9 mouse cellular contexts compared by ENCODE assay signal in genomic region chr6:120114698-120115097, GRCm38 (mm10). TPM values are rescaled to one million over a fixed set of nuclear protein-coding genes. Genes with fewer than 3 reads are reported as not detected.
DNase-seq lines count a peak whose midpoint lies in the region; ATAC-seq and TF ChIP-seq lines count a peak whose summit lies in the region.
"Had no signal": no experiment of that assay in that cellular context is flagged by ENCODE, and none has a peak within 500 bp of the region (broad histone marks: within the 10 kb centered on the region; RNA-seq: fewer than 3 reads in every experiment).

No protein-coding gene starts in this region.

- TF ChIP-seq CTCF in embryonic fibroblast, embryonic 13.5 days (IDR thresholded peaks at IDR 0.05; ENCODE audit: borderline replicate concordance, insufficient read depth, low read length): no peak

- no peak for DNase-seq in midbrain, embryonic 10.5 days (ENCODE audit: low spot score)
- DNase-seq in heart, postnatal 4 days: peak; percentile 87
- DNase-seq in left cerebral cortex, postnatal 4 days: peak; percentile 15
- peak; percentile 34 for DNase-seq in ovary, postnatal 36 days (ENCODE audit: low spot score)
- DNase-seq in natural killer cell, adult 2 months (ENCODE audit: low spot score in 2 of 2): no peak
- DNase-seq: liver, embryonic 13.5 days had no signal

- TF ChIP-seq POLR2A in embryonic fibroblast, embryonic 13.5 days (IDR thresholded peaks at IDR 0.05; ENCODE audit: low read depth, low read length): no peak

- H3K27me3 ChIP-seq in midbrain, embryonic 10.5 days (ENCODE audit: low read depth, poor library complexity, severe bottlenecking): no peaks in the 10 kb centered on the region
- no peaks in the 10 kb centered on the region for H3K27me3 ChIP-seq in midbrain, embryonic 15.5 days (replicated peaks)
- H3K27me3 ChIP-seq: liver, embryonic 13.5 days had no signal

- intact Hi-C loops in left cerebral cortex, postnatal 4 days (cut with DNase I): loop anchor here (10.0 kb wide), 1 partner anchor 50 kb away; no protein-coding TSS in a partner anchor

- H3K36me3 ChIP-seq in midbrain, embryonic 10.5 days: no peaks in the 10 kb centered on the region
- no peaks in the 10 kb centered on the region for H3K36me3 ChIP-seq in midbrain, embryonic 15.5 days (replicated peaks)
- H3K36me3 ChIP-seq: liver, embryonic 13.5 days had no signal

- H3K4me1 ChIP-seq in midbrain, embryonic 10.5 days: peaks cover 32% of the 10 kb centered on the region
- H3K4me1 ChIP-seq in midbrain, embryonic 15.5 days: peaks cover 10% of the 10 kb centered on the region
- H3K4me1 ChIP-seq in embryonic fibroblast, embryonic 13.5 days (ENCODE audit: control insufficient read depth, insufficient read depth, low read length): peaks cover 21% of the 10 kb centered on the region

- H3K27ac ChIP-seq in midbrain, embryonic 10.5 days (replicated peaks): 0 out of 2 replicates have a peak overlapping the region, but pooled peaks have one; percentile 0
- no peak overlapping the region for H3K27ac ChIP-seq in midbrain, embryonic 15.5 days
- peak overlapping the region; percentile 72 for H3K27ac ChIP-seq in embryonic fibroblast, embryonic 13.5 days (ENCODE audit: insufficient read depth, low read length)
- H3K27ac ChIP-seq: liver, embryonic 13.5 days had no signal

- H3K4me2 ChIP-seq in midbrain, embryonic 15.5 days: no peak overlapping the region
- H3K4me2 ChIP-seq: liver, embryonic 13.5 days had no signal

- no peak overlapping the region for H3K4me3 ChIP-seq in midbrain, embryonic 10.5 days
- no peak overlapping the region for H3K4me3 ChIP-seq in midbrain, embryonic 15.5 days
- H3K4me3 ChIP-seq in embryonic fibroblast, embryonic 13.5 days (ENCODE audit: insufficient read depth, low read length): no peak overlapping the region
- H3K4me3 ChIP-seq: liver, embryonic 13.5 days had no signal

- no peak for ATAC-seq in midbrain, embryonic 15.5 days (replicated peaks)
- no peak for ATAC-seq in megakaryocyte progenitor cell, adult 5-6 weeks (replicated peaks; ENCODE audit: poor library complexity)

- 23% methylated on average over 7 of the region's 7 CpGs for WGBS in midbrain, embryonic 10.5 days
- 24% methylated on average over 7 of the region's 7 CpGs for WGBS in midbrain, embryonic 15.5 days

- H3K9me3 ChIP-seq in midbrain, embryonic 10.5 days (replicated peaks): no peaks in the 10 kb centered on the region
- H3K9me3 ChIP-seq in midbrain, embryonic 15.5 days: no peaks in the 10 kb centered on the region
- H3K9me3 ChIP-seq: liver, embryonic 13.5 days had no signal

- H3K9ac ChIP-seq in midbrain, embryonic 15.5 days: no peak overlapping the region
- H3K9ac ChIP-seq: liver, embryonic 13.5 days had no signal

RNA-seq across cellular contexts. Expression of gene Ninj2, which starts 21.5 kb away (rescaled TPM):
- not detected in 2 replicates for polyA plus RNA-seq in midbrain, embryonic 10.5 days (2016; fragmentation: Nextera tagmentation; extraction: Ambion mirVana)
- not detected in 2 replicates for polyA plus RNA-seq in midbrain, embryonic 15.5 days (2015; fragmentation: Nextera tagmentation; extraction: Ambion mirVana)
- polyA plus RNA-seq in embryonic fibroblast, embryonic 13.5 days (2011; ENCODE audit: insufficient read length, low read depth, missing spikeins): not detected in 2 replicates
- total RNA-seq in heart, postnatal 4 days (2021): not detected
- not detected for total RNA-seq in left cerebral cortex, postnatal 4 days (2021)
- total RNA-seq in megakaryocyte progenitor cell, adult 5-6 weeks (2015): not detected in 2 replicates
- total RNA-seq in megakaryocyte progenitor cell, adult 5-6 weeks (2017): not detected in 2 replicates
- polyA plus RNA-seq: liver, embryonic 13.5 days had no signal

Comparison
In these comparisons a context has a peak if more than half of its experiments do, and no peak if none do; other contexts are left out.
1. DNase-seq: peak in heart, postnatal 4 days (single experiment), left cerebral cortex, postnatal 4 days (single experiment) and ovary, postnatal 36 days (single experiment); none in midbrain, embryonic 10.5 days (single experiment) and natural killer cell, adult 2 months (0 of 2).